In genomic region chr4:130874601-130875000, GRCm38 (mm10) we compare ENCODE assay signal across 9 mouse cellular contexts. TPM values are rescaled to one million over a fixed set of nuclear protein-coding genes. Genes with fewer than 3 reads are reported as not detected.
DNase-seq lines count a peak whose midpoint lies in the region; ATAC-seq lines count a peak whose summit lies in the region.
"Had no signal": no experiment of that assay in that cellular context is flagged by ENCODE, and none has a peak within 500 bp of the region (broad histone marks: within the 10 kb centered on the region; RNA-seq: fewer than 3 reads in every experiment).

No protein-coding gene starts in this region.

- no peaks in the 10 kb centered on the region for H3K4me1 ChIP-seq in liver, embryonic 11.5 days (replicated peaks; ENCODE audit: control insufficient read depth, insufficient read depth, low read length)
- peaks cover 5% of the 10 kb centered on the region; the same call in 1 of the 2 replicates for H3K4me1 ChIP-seq in intestine, embryonic 16.5 days (ENCODE audit: control insufficient read depth, insufficient read depth, low read length)

- H3K36me3 ChIP-seq in liver, embryonic 11.5 days (ENCODE audit: control insufficient read depth, insufficient read depth, low read length) = no peaks in the 10 kb centered on the region
- no peaks in the 10 kb centered on the region for H3K36me3 ChIP-seq in intestine, embryonic 16.5 days (ENCODE audit: control insufficient read depth, insufficient read depth, low read length)

- no peak overlapping the region for H3K4me2 ChIP-seq in liver, embryonic 11.5 days
- H3K4me2 ChIP-seq in intestine, embryonic 16.5 days (ENCODE audit: low read depth, low read length) = no peak overlapping the region

- intact Hi-C loops in gastrocnemius, postnatal 14 days (cut with DNase I; ENCODE audit: low total_unique reads) = no loop called here

- peaks cover 2% of the 10 kb centered on the region for H3K27me3 ChIP-seq in liver, embryonic 11.5 days (replicated peaks; ENCODE audit: control insufficient read depth, insufficient read depth, low read length)
- no peaks in the 10 kb centered on the region for H3K27me3 ChIP-seq in intestine, embryonic 16.5 days (replicated peaks; ENCODE audit: control insufficient read depth, insufficient read depth, low read length)

- H3K27ac ChIP-seq in liver, embryonic 11.5 days (ENCODE audit: low read depth, low read length) = no peak overlapping the region
- no peak overlapping the region for H3K27ac ChIP-seq in intestine, embryonic 16.5 days (ENCODE audit: low read length)
- H3K27ac ChIP-seq: macrophage had no signal

- peak; percentile 44 for DNase-seq in liver
- DNase-seq in liver, embryonic 11.5 days (ENCODE audit: low spot score) = no peak
- peak; percentile 74 for DNase-seq in cerebellum, adult 8-10 months
- DNase-seq in gastrocnemius, postnatal 14 days = peak; percentile 79
- DNase-seq in lung, postnatal 25 days (ENCODE audit: low spot score) = peak; percentile 48
- peak; percentile 47 to 71 for DNase-seq in urinary bladder, postnatal 36 days (ENCODE audit: low spot score in 2 of 2)

- no peaks in the 10 kb centered on the region for H3K9me3 ChIP-seq in liver, embryonic 11.5 days (ENCODE audit: control insufficient read depth, low read length)
- H3K9me3 ChIP-seq in intestine, embryonic 16.5 days (ENCODE audit: control insufficient read depth, low read length) = no peaks in the 10 kb centered on the region

- whole genome bisulfite sequencing in liver, embryonic 11.5 days = 33% methylated on average over 10 of the region's 10 CpGs
- WGBS in intestine, embryonic 16.5 days = 17% methylated on average over 10 of the region's 10 CpGs

- ATAC-seq in liver, embryonic 11.5 days (replicated peaks; ENCODE audit: low FRiP score) = no peak
- ATAC-seq in intestine, embryonic 16.5 days = peak; percentile 75
- ATAC-seq in inflammation-experienced regulatory T-cells, adult 6 months = no peak

- H3K4me3 ChIP-seq in liver, embryonic 11.5 days (ENCODE audit: low read depth, low read length) = no peak overlapping the region
- H3K4me3 ChIP-seq in intestine, embryonic 16.5 days (ENCODE audit: low read length) = no peak overlapping the region

- no peak overlapping the region for H3K9ac ChIP-seq in liver, embryonic 11.5 days (ENCODE audit: low read depth, low read length)
- no peak overlapping the region for H3K9ac ChIP-seq in intestine, embryonic 16.5 days (ENCODE audit: low read depth, low read length)

RNA-seq across cellular contexts. Expression of gene Laptm5, which starts 38.3 kb away (rescaled TPM):
- polyA plus RNA-seq in liver, embryonic 11.5 days (2014; fragmentation: Nextera tagmentation; extraction: Ambion mirVana) = 87.2 and 93.3 TPM in 2 replicates
- total RNA-seq in gastrocnemius, postnatal 14 days (2021) = 1 to 10 TPM; 8.0 to 8.1 TPM
- 33.1 and 38.7 TPM in 2 replicates for polyA plus RNA-seq in intestine, embryonic 16.5 days (2015; fragmentation: Nextera tagmentation; extraction: Ambion mirVana)
- polyA plus RNA-seq in inflammation-experienced regulatory T-cells, adult 6 months (2017; shearing (Covaris generic)) = 1,000 to 10,000 TPM; 1,760 to 2,043 (median 1,985) TPM

Comparison
In these comparisons a context has a peak if more than half of its experiments do, and no peak if none do; other contexts are left out.
1. RNA of gene Laptm5, which starts 38.3 kb away (polyA plus RNA-seq): 1,760 to 2,043 TPM in inflammation-experienced regulatory T-cells, adult 6 months; 87.2 to 93.3 TPM in liver, embryonic 11.5 days and 33.1 to 38.7 TPM in intestine, embryonic 16.5 days; every median in the first group is over 10 times any median in the second.